Comparison of ENCODE assay signal across 20 mouse cellular contexts in the genomic region with DNA sequence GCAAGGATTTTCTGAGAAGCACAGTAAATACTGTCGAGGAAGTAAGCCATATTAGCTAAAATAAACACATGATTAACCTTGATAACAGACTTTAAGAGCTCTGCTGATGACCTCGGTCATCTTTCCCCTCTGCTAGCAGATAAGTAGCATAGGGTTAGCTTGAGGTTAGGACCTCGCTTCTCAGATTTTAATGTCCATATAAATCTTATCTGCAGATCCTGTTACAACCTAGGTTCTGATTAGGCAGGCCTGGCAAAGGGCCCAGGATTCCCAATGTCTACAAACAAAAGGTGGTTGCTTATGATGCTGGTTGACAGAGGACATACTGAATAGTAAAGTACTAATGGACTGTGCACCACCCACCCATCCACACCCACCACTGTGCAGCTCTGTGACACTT.
DNase-seq lines count a peak whose midpoint lies in the region; ATAC-seq and TF ChIP-seq lines count a peak whose summit lies in the region.
"Had no signal": no experiment of that assay in that cellular context is flagged by ENCODE, and none has a peak within 500 bp of the region (broad histone marks: within the 10 kb centered on the region; RNA-seq: fewer than 3 reads in every experiment).

No protein-coding gene starts in this region.

- no peaks in the 10 kb centered on the region for H3K27me3 ChIP-seq in kidney, adult 2 months (replicated peaks; ENCODE audit: control insufficient read depth, insufficient read depth, low read length)
- H3K27me3 ChIP-seq in stomach, embryonic 14.5 days (ENCODE audit: control insufficient read depth, insufficient read depth, low read length), result no peaks in the 10 kb centered on the region
- no peaks in the 10 kb centered on the region for H3K27me3 ChIP-seq in stomach, postnatal 0 days (ENCODE audit: control insufficient read depth, insufficient read depth, low read length)
- no peaks in the 10 kb centered on the region for H3K27me3 ChIP-seq in liver, embryonic 11.5 days (replicated peaks; ENCODE audit: control insufficient read depth, insufficient read depth, low read length)
- H3K27me3 ChIP-seq: embryonic facial prominence, embryonic 15.5 days; hindbrain, embryonic 12.5 days had no signal

- 0 out of 2 replicates have a peak, but pooled peaks have one; percentile 6 for ATAC-seq in stomach, embryonic 14.5 days (ENCODE audit: insufficient number of reproducible peaks, insufficient read depth, low FRiP score, low read depth)
- ATAC-seq in stomach, postnatal 0 days (ENCODE audit: low FRiP score, low TSS enrichment), result no peak
- ATAC-seq in liver, embryonic 11.5 days (replicated peaks; ENCODE audit: low FRiP score), result no peak
- ATAC-seq: forebrain, postnatal 0 days; hindbrain, embryonic 16.5 days had no signal

- no peaks in the 10 kb centered on the region for H3K36me3 ChIP-seq in kidney, adult 2 months (ENCODE audit: control insufficient read depth, insufficient read depth, low read length)
- H3K36me3 ChIP-seq in stomach, embryonic 14.5 days (ENCODE audit: control insufficient read depth, insufficient read depth, low read length), result no peaks in the 10 kb centered on the region
- H3K36me3 ChIP-seq in stomach, postnatal 0 days (ENCODE audit: control insufficient read depth, insufficient read depth, low read length), result no peaks in the 10 kb centered on the region
- no peaks in the 10 kb centered on the region for H3K36me3 ChIP-seq in liver, embryonic 11.5 days (ENCODE audit: control insufficient read depth, insufficient read depth, low read length)
- H3K36me3 ChIP-seq: embryonic facial prominence, embryonic 15.5 days; forebrain, embryonic 10.5 days; hindbrain, embryonic 12.5 days had no signal

- H3K4me3 ChIP-seq in kidney, adult 2 months (ENCODE audit: insufficient read depth, low read depth, low read length), result no peak overlapping the region
- no peak overlapping the region for H3K4me3 ChIP-seq in stomach, embryonic 14.5 days (ENCODE audit: low read depth, low read length)
- H3K4me3 ChIP-seq in stomach, postnatal 0 days (ENCODE audit: low read depth, low read length), result no peak overlapping the region
- H3K4me3 ChIP-seq in liver, embryonic 11.5 days (ENCODE audit: low read depth, low read length), result no peak overlapping the region
- H3K4me3 ChIP-seq: embryonic facial prominence, embryonic 15.5 days; erythroblast, embryonic 14.5 days; forebrain, embryonic 10.5 days; hindbrain, embryonic 12.5 days had no signal

- 25% methylated on average over 3 of the region's 3 CpGs for WGBS in kidney, adult 2 months
- WGBS in stomach, embryonic 14.5 days, result 25% methylated on average over 3 of the region's 3 CpGs
- 31% methylated on average over 3 of the region's 3 CpGs for WGBS in stomach, postnatal 0 days
- WGBS in liver, embryonic 11.5 days, result 51% methylated on average over 3 of the region's 3 CpGs

- no peak for TF ChIP-seq EP300 in stomach, postnatal 0 days (optimal IDR thresholded peaks at IDR 0.05)

- no peak overlapping the region for H3K9ac ChIP-seq in stomach, embryonic 14.5 days (replicated peaks; ENCODE audit: low read depth, low read length)
- no peak overlapping the region for H3K9ac ChIP-seq in stomach, postnatal 0 days (ENCODE audit: low read length)
- no peak overlapping the region for H3K9ac ChIP-seq in liver, embryonic 11.5 days (ENCODE audit: low read depth, low read length)
- H3K9ac ChIP-seq: embryonic facial prominence, embryonic 15.5 days; forebrain, postnatal 0 days; hindbrain, embryonic 12.5 days had no signal

- TF ChIP-seq CTCF in kidney, adult 2 months (conservative IDR thresholded peaks at IDR 0.05; ENCODE audit: insufficient read depth, insufficient read length, low read depth, low read length), result no peak
- TF ChIP-seq CTCF in stomach, postnatal 0 days (IDR thresholded peaks at IDR 0.05; ENCODE audit: low read depth), result no peak

- no peaks in the 10 kb centered on the region for H3K4me1 ChIP-seq in kidney, adult 2 months (ENCODE audit: control insufficient read depth, insufficient read depth, low read length)
- no peaks in the 10 kb centered on the region for H3K4me1 ChIP-seq in stomach, embryonic 14.5 days (ENCODE audit: control insufficient read depth, insufficient read depth, low read length)
- H3K4me1 ChIP-seq in stomach, postnatal 0 days (replicated peaks; ENCODE audit: control insufficient read depth, insufficient read depth), result no peaks in the 10 kb centered on the region
- no peaks in the 10 kb centered on the region for H3K4me1 ChIP-seq in liver, embryonic 11.5 days (replicated peaks; ENCODE audit: control insufficient read depth, insufficient read depth, low read length)
- H3K4me1 ChIP-seq: embryonic facial prominence, embryonic 15.5 days; hindbrain, embryonic 12.5 days had no signal

- DNase-seq in kidney, adult 2 months, result peak; percentile 12
- DNase-seq in kidney, adult 18-20 months, result no peak
- no peak for DNase-seq in stomach, postnatal 0 days (ENCODE audit: low spot score)
- DNase-seq in kidney, postnatal 14 days, result peak; percentile 44
- DNase-seq in liver, embryonic 11.5 days (ENCODE audit: low spot score), result no peak
- DNase-seq in layer of hippocampus, adult 9-10 months (ENCODE audit: low spot score), result no peak
- DNase-seq: adrenal gland, adult 2 months; adrenal gland, postnatal 25 days; cerebellum, adult 8-10 months; cerebellum, postnatal 14 days; forebrain, postnatal 0 days; gastrocnemius, postnatal 14 days; heart, postnatal 10 days; heart, postnatal 4 days had no signal

- H3K9me3 ChIP-seq in stomach, embryonic 14.5 days (ENCODE audit: control insufficient read depth, low read depth, low read length), result no peaks in the 10 kb centered on the region
- H3K9me3 ChIP-seq in stomach, postnatal 0 days (ENCODE audit: control insufficient read depth, low read length), result no peaks in the 10 kb centered on the region
- no peaks in the 10 kb centered on the region for H3K9me3 ChIP-seq in liver, embryonic 11.5 days (ENCODE audit: control insufficient read depth, low read length)
- H3K9me3 ChIP-seq: embryonic facial prominence, embryonic 15.5 days; forebrain, embryonic 10.5 days; hindbrain, embryonic 12.5 days had no signal

- no peak overlapping the region for H3K27ac ChIP-seq in kidney, adult 2 months (ENCODE audit: insufficient read depth, low read depth, low read length)
- no peak overlapping the region for H3K27ac ChIP-seq in stomach, embryonic 14.5 days (ENCODE audit: low read length)
- H3K27ac ChIP-seq in stomach, postnatal 0 days (replicated peaks), result no peak overlapping the region
- H3K27ac ChIP-seq in liver, embryonic 11.5 days (ENCODE audit: low read depth, low read length), result no peak overlapping the region
- H3K27ac ChIP-seq: embryonic facial prominence, embryonic 15.5 days; forebrain, embryonic 10.5 days; hindbrain, embryonic 12.5 days had no signal

- no peak for TF ChIP-seq POLR2A in kidney, adult 2 months (IDR thresholded peaks at IDR 0.05; ENCODE audit: low read depth, low read length)

- H3K4me2 ChIP-seq in stomach, embryonic 14.5 days (replicated peaks; ENCODE audit: low read depth, low read length), result no peak overlapping the region
- no peak overlapping the region for H3K4me2 ChIP-seq in stomach, postnatal 0 days (replicated peaks; ENCODE audit: low read depth)
- no peak overlapping the region for H3K4me2 ChIP-seq in liver, embryonic 11.5 days
- H3K4me2 ChIP-seq: embryonic facial prominence, embryonic 15.5 days; hindbrain, embryonic 12.5 days had no signal

Comparison
In these comparisons a context has a peak if more than half of its experiments do, and no peak if none do; other contexts are left out.
1. DNase-seq: peak in kidney, adult 2 months (single experiment) and kidney, postnatal 14 days (single experiment); none in kidney, adult 18-20 months (single experiment), stomach, postnatal 0 days (single experiment), liver, embryonic 11.5 days (single experiment) and layer of hippocampus, adult 9-10 months (single experiment).